ENCODE assay signal across 10 mouse cellular contexts in the genomic region with DNA sequence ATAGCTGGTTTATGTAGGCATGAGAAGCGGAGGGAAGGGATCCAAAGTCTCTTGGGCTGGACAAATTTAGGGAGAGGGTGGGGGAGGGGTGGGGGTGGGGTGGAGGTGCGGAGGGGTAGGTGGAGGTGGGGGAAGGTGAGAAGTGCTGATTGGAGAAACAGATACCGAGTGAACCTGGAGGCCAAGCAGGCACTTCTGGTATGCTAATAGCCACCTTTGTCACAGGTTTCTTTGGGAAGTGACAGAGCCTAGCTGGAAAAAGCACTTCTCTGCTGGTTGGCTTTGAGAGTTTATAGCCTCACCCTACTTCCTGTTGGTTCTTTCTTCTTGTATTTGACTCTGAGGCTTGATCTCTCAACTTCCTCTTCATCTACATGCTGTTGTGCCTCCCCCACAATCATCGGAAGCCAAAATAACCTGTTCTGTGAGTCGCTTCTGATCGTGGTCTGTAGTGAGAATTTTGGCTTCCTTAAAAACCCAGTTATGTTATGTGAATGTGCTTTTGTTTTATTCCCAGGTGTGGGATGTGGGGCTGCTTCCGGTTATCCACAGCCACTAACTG. TPM values are rescaled to one million over a fixed set of nuclear protein-coding genes. Genes with fewer than 3 reads are reported as not detected.
DNase-seq lines count a peak whose midpoint lies in the region; ATAC-seq and TF ChIP-seq lines count a peak whose summit lies in the region.
"Had no signal": no experiment of that assay in that cellular context is flagged by ENCODE, and none has a peak within 500 bp of the region (broad histone marks: within the 10 kb centered on the region; RNA-seq: fewer than 3 reads in every experiment).

No protein-coding gene starts in this region.

- H3K36me3 ChIP-seq in embryonic facial prominence, embryonic 13.5 days: no peaks in the 10 kb centered on the region
- no peaks in the 10 kb centered on the region for H3K36me3 ChIP-seq in midbrain, postnatal 0 days (ENCODE audit: insufficient read depth, low read length)
- H3K36me3 ChIP-seq: midbrain, embryonic 12.5 days had no signal

- H3K4me3 ChIP-seq in embryonic facial prominence, embryonic 13.5 days: no peak overlapping the region
- H3K4me3 ChIP-seq in midbrain, postnatal 0 days (ENCODE audit: low read depth, low read length): no peak overlapping the region
- H3K4me3 ChIP-seq: midbrain, embryonic 12.5 days had no signal

- 15% methylated on average over 6 of the region's 7 CpGs for WGBS in embryonic facial prominence, embryonic 13.5 days
- WGBS in midbrain, postnatal 0 days: 37% methylated on average over 7 of the region's 7 CpGs

- ATAC-seq in embryonic facial prominence, embryonic 13.5 days (ENCODE audit: insufficient number of reproducible peaks, insufficient read depth, low FRiP score, low TSS enrichment, low read depth): no peak
- peak; percentile 88 for ATAC-seq in megakaryocyte progenitor cell, adult 5-6 weeks (replicated peaks; ENCODE audit: poor library complexity)
- ATAC-seq in midbrain, postnatal 0 days (ENCODE audit: low FRiP score): no peak

- peak; percentile 64 for DNase-seq in A20 (ENCODE audit: low read depth, low spot score)
- DNase-seq in CD4-positive helper T cell, adult 2 months (ENCODE audit: low read depth, low spot score): peak; percentile 73
- DNase-seq in adrenal gland, adult 8-10 months: no peak
- DNase-seq in midbrain, postnatal 0 days (ENCODE audit: low spot score): no peak
- no peak for DNase-seq in retina, postnatal 1 day
- DNase-seq: heart, postnatal 14 days; right cerebral cortex, adult 18-20 months had no signal

- H3K4me2 ChIP-seq in embryonic facial prominence, embryonic 13.5 days: no peak overlapping the region
- no peak overlapping the region for H3K4me2 ChIP-seq in midbrain, postnatal 0 days (ENCODE audit: low read depth, low read length, poor library complexity, severe bottlenecking)
- H3K4me2 ChIP-seq: midbrain, embryonic 12.5 days had no signal

- H3K27me3 ChIP-seq in embryonic facial prominence, embryonic 13.5 days: no peaks in the 10 kb centered on the region
- H3K27me3 ChIP-seq in midbrain, postnatal 0 days (ENCODE audit: insufficient read depth, low read length): no peaks in the 10 kb centered on the region
- H3K27me3 ChIP-seq: midbrain, embryonic 12.5 days had no signal

- TF ChIP-seq CTCF in midbrain, postnatal 0 days (IDR thresholded peaks at IDR 0.05): no peak

- H3K9ac ChIP-seq in embryonic facial prominence, embryonic 13.5 days: no peak overlapping the region
- H3K9ac ChIP-seq in midbrain, postnatal 0 days (replicated peaks; ENCODE audit: low read length, poor library complexity, severe bottlenecking): no peak overlapping the region
- H3K9ac ChIP-seq: midbrain, embryonic 12.5 days had no signal

- no peaks in the 10 kb centered on the region for H3K9me3 ChIP-seq in embryonic facial prominence, embryonic 13.5 days
- no peaks in the 10 kb centered on the region for H3K9me3 ChIP-seq in midbrain, postnatal 0 days (ENCODE audit: low read length)
- H3K9me3 ChIP-seq: midbrain, embryonic 12.5 days had no signal

- H3K4me1 ChIP-seq in embryonic facial prominence, embryonic 13.5 days: peaks cover 4% of the 10 kb centered on the region; the same call in 1 of the 2 replicates
- H3K4me1 ChIP-seq in midbrain, postnatal 0 days (ENCODE audit: insufficient read depth, low read length): no peaks in the 10 kb centered on the region
- H3K4me1 ChIP-seq: midbrain, embryonic 12.5 days had no signal

- H3K27ac ChIP-seq in embryonic facial prominence, embryonic 13.5 days: peak overlapping the region; percentile 49; the same call in 1 of the 2 replicates
- H3K27ac ChIP-seq in midbrain, postnatal 0 days (ENCODE audit: low read depth, low read length): no peak overlapping the region
- H3K27ac ChIP-seq: midbrain, embryonic 12.5 days had no signal

RNA-seq across cellular contexts. Expression of gene Slc39a10, which starts 1.7 kb away (rescaled TPM):
- 58.5 and 62.2 TPM in 2 replicates for polyA plus RNA-seq in embryonic facial prominence, embryonic 13.5 days (2015; fragmentation: Nextera tagmentation; extraction: Ambion mirVana)
- total RNA-seq in megakaryocyte progenitor cell, adult 5-6 weeks (2015): 22.0 and 25.4 TPM in 2 replicates
- total RNA-seq in megakaryocyte progenitor cell, adult 5-6 weeks (2017): 14.2 and 18.1 TPM in 2 replicates
- 10 to 100 TPM; 19.5 to 24.6 (median 23.3) TPM for total RNA-seq in adrenal gland, adult 8-10 months (2022)
- 85.3 and 88.2 TPM in 2 replicates for total RNA-seq in midbrain, postnatal 0 days (2014; rRNA removed)
- 44.6 and 52.9 TPM in 2 replicates for polyA plus RNA-seq in midbrain, postnatal 0 days (2015; fragmentation: Nextera tagmentation; extraction: Ambion mirVana)

Comparison
In these comparisons a context has a peak if more than half of its experiments do, and no peak if none do; other contexts are left out.
1. DNase-seq: peak in A20 (single experiment) and CD4-positive helper T cell, adult 2 months (single experiment); none in adrenal gland, adult 8-10 months (single experiment), midbrain, postnatal 0 days (single experiment) and retina, postnatal 1 day (single experiment).